Comparison of ENCODE assay signal across 8 mouse cellular contexts in genomic region chr4:107652598-107653279, GRCm38 (mm10). TPM values are rescaled to one million over a fixed set of nuclear protein-coding genes. Genes with fewer than 3 reads are reported as not detected.
A peak's percentile ranks its signal among the peaks of the same experiment; 100 is the strongest.
DNase-seq lines count a peak whose midpoint lies in the region; ATAC-seq and TF ChIP-seq lines count a peak whose summit lies in the region.

No protein-coding gene starts in this region.

- 7% methylated on average over 7 of the region's 7 CpGs for WGBS in embryonic facial prominence, embryonic 15.5 days
- WGBS in heart, embryonic 13.5 days: 9% methylated on average over 7 of the region's 7 CpGs
- WGBS in kidney, embryonic 16.5 days: 12% methylated on average over 7 of the region's 7 CpGs
- 11% methylated on average over 7 of the region's 7 CpGs for WGBS in midbrain, postnatal 0 days
- WGBS in stomach, embryonic 14.5 days: 11% methylated on average over 7 of the region's 7 CpGs

- 0 out of 2 replicates have a peak, but pooled peaks have one; percentile 32 for TF ChIP-seq CTCF in bone marrow macrophage, adult 2 months (IDR thresholded peaks at IDR 0.05; ENCODE audit: low read depth, low read length)
- peak; percentile 95 for TF ChIP-seq CTCF in midbrain, postnatal 0 days (IDR thresholded peaks at IDR 0.05)

- H3K4me3 ChIP-seq in bone marrow macrophage, adult 2 months (ENCODE audit: insufficient read depth, low read length): no peak overlapping the region
- H3K4me3 ChIP-seq in embryonic facial prominence, embryonic 15.5 days (replicated peaks): no peak overlapping the region
- H3K4me3 ChIP-seq in heart, embryonic 13.5 days: no peak overlapping the region
- H3K4me3 ChIP-seq in kidney, embryonic 16.5 days (ENCODE audit: low read length): no peak overlapping the region
- H3K4me3 ChIP-seq in midbrain, postnatal 0 days (ENCODE audit: low read depth, low read length): no peak overlapping the region
- H3K4me3 ChIP-seq in stomach, embryonic 14.5 days (ENCODE audit: low read depth, low read length): no peak overlapping the region

- peak; percentile 74 for ATAC-seq in embryonic facial prominence, embryonic 15.5 days (ENCODE audit: insufficient number of reproducible peaks, low FRiP score, low TSS enrichment, low read depth)
- ATAC-seq in heart, embryonic 13.5 days (ENCODE audit: extremely low read depth, insufficient number of reproducible peaks, low FRiP score, low TSS enrichment): no peak
- peak; percentile 84 for ATAC-seq in kidney, embryonic 16.5 days (ENCODE audit: low FRiP score, low TSS enrichment)
- ATAC-seq in midbrain, postnatal 0 days (ENCODE audit: low FRiP score): peak; percentile 85
- ATAC-seq in stomach, embryonic 14.5 days (ENCODE audit: insufficient number of reproducible peaks, insufficient read depth, low FRiP score, low read depth): peak; percentile 70

- no peak overlapping the region for H3K27ac ChIP-seq in bone marrow macrophage, adult 2 months (ENCODE audit: insufficient read depth, low read depth, low read length)
- H3K27ac ChIP-seq in embryonic facial prominence, embryonic 15.5 days (replicated peaks): no peak overlapping the region
- no peak overlapping the region for H3K27ac ChIP-seq in heart, embryonic 13.5 days (replicated peaks)
- H3K27ac ChIP-seq in kidney, embryonic 16.5 days (ENCODE audit: low read length): no peak overlapping the region
- no peak overlapping the region for H3K27ac ChIP-seq in midbrain, postnatal 0 days (ENCODE audit: low read depth, low read length)
- no peak overlapping the region for H3K27ac ChIP-seq in stomach, embryonic 14.5 days (ENCODE audit: low read length)

- H3K36me3 ChIP-seq in embryonic facial prominence, embryonic 15.5 days: no peaks in the 10 kb centered on the region
- H3K36me3 ChIP-seq in heart, embryonic 13.5 days: no peaks in the 10 kb centered on the region
- no peaks in the 10 kb centered on the region for H3K36me3 ChIP-seq in kidney, embryonic 16.5 days (ENCODE audit: insufficient read depth, low read length)
- no peaks in the 10 kb centered on the region for H3K36me3 ChIP-seq in midbrain, postnatal 0 days (ENCODE audit: insufficient read depth, low read length)
- H3K36me3 ChIP-seq in stomach, embryonic 14.5 days (ENCODE audit: control insufficient read depth, insufficient read depth, low read length): no peaks in the 10 kb centered on the region

- TF ChIP-seq POLR2A in bone marrow macrophage, adult 2 months (IDR thresholded peaks at IDR 0.05; ENCODE audit: borderline replicate concordance, low read depth, low read length): no peak

- no peak overlapping the region; the same call in 1 of the 2 replicates for H3K4me2 ChIP-seq in embryonic facial prominence, embryonic 15.5 days (replicated peaks)
- H3K4me2 ChIP-seq in heart, embryonic 13.5 days: peak overlapping the region; percentile 50
- peak overlapping the region; percentile 29; the same call in 1 of the 2 replicates for H3K4me2 ChIP-seq in kidney, embryonic 16.5 days (replicated peaks; ENCODE audit: low read depth, low read length)
- H3K4me2 ChIP-seq in midbrain, postnatal 0 days (ENCODE audit: low read depth, low read length, poor library complexity, severe bottlenecking): no peak overlapping the region; the same call in 1 of the 2 replicates
- peak overlapping the region; percentile 3; the same call in 1 of the 2 replicates for H3K4me2 ChIP-seq in stomach, embryonic 14.5 days (replicated peaks; ENCODE audit: low read depth, low read length)

- H3K9me3 ChIP-seq in embryonic facial prominence, embryonic 15.5 days (replicated peaks): no peaks in the 10 kb centered on the region
- H3K9me3 ChIP-seq in heart, embryonic 13.5 days: no peaks in the 10 kb centered on the region
- no peaks in the 10 kb centered on the region for H3K9me3 ChIP-seq in kidney, embryonic 16.5 days (ENCODE audit: low read length)
- H3K9me3 ChIP-seq in midbrain, postnatal 0 days (ENCODE audit: low read length): no peaks in the 10 kb centered on the region
- H3K9me3 ChIP-seq in stomach, embryonic 14.5 days (ENCODE audit: control insufficient read depth, low read depth, low read length): no peaks in the 10 kb centered on the region

- no peak overlapping the region for H3K9ac ChIP-seq in embryonic facial prominence, embryonic 15.5 days
- H3K9ac ChIP-seq in heart, embryonic 13.5 days: no peak overlapping the region
- 0 out of 2 replicates have a peak overlapping the region, but pooled peaks have one; percentile 22 for H3K9ac ChIP-seq in kidney, embryonic 16.5 days (replicated peaks; ENCODE audit: low read length)
- H3K9ac ChIP-seq in midbrain, postnatal 0 days (replicated peaks; ENCODE audit: low read length, poor library complexity, severe bottlenecking): no peak overlapping the region
- H3K9ac ChIP-seq in stomach, embryonic 14.5 days (replicated peaks; ENCODE audit: low read depth, low read length): no peak overlapping the region

- H3K4me1 ChIP-seq in bone marrow macrophage, adult 2 months (ENCODE audit: control insufficient read depth, insufficient read depth, low read length): no peaks in the 10 kb centered on the region
- H3K4me1 ChIP-seq in embryonic facial prominence, embryonic 15.5 days: peaks cover 40% of the 10 kb centered on the region
- H3K4me1 ChIP-seq in heart, embryonic 13.5 days: peaks cover 16% of the 10 kb centered on the region
- peaks cover 10% of the 10 kb centered on the region; the same call in 1 of the 2 replicates for H3K4me1 ChIP-seq in kidney, embryonic 16.5 days (ENCODE audit: insufficient read depth, low read length)
- H3K4me1 ChIP-seq in midbrain, postnatal 0 days (ENCODE audit: insufficient read depth, low read length): no peaks in the 10 kb centered on the region; the same call in 1 of the 2 replicates
- 0 out of 2 replicates have a peak, but pooled peaks cover 3% of the 10 kb centered on the region for H3K4me1 ChIP-seq in stomach, embryonic 14.5 days (ENCODE audit: control insufficient read depth, insufficient read depth, low read length)

- peaks cover 7% of the 10 kb centered on the region for H3K27me3 ChIP-seq in embryonic facial prominence, embryonic 15.5 days
- peaks cover 45% of the 10 kb centered on the region for H3K27me3 ChIP-seq in heart, embryonic 13.5 days (replicated peaks)
- H3K27me3 ChIP-seq in kidney, embryonic 16.5 days (ENCODE audit: insufficient read depth, low read length): no peaks in the 10 kb centered on the region
- H3K27me3 ChIP-seq in midbrain, postnatal 0 days (ENCODE audit: insufficient read depth, low read length): no peaks in the 10 kb centered on the region; the same call in 1 of the 2 replicates
- no peaks in the 10 kb centered on the region for H3K27me3 ChIP-seq in stomach, embryonic 14.5 days (ENCODE audit: control insufficient read depth, insufficient read depth, low read length)

- DNase-seq in B cell, adult 2 months: peak; percentile 23 to 33
- peak; percentile 81 for DNase-seq in liver
- peak; percentile 93 for DNase-seq in midbrain, postnatal 0 days (ENCODE audit: low spot score)

RNA-seq across cellular contexts. Expression of gene Dmrtb1, which starts 31.3 kb away (rescaled TPM):
- not detected in 2 replicates for polyA plus RNA-seq in bone marrow macrophage, adult 2 months (2012; ENCODE audit: insufficient read depth, insufficient read length, missing spikeins)
- 0.12 and 0.25 TPM in 2 replicates for polyA plus RNA-seq in embryonic facial prominence, embryonic 15.5 days (2015; fragmentation: Nextera tagmentation; extraction: Ambion mirVana)
- 0.11 TPM in 1 of 2 replicates, not detected in the other for polyA plus RNA-seq in heart, embryonic 13.5 days (2015; fragmentation: Nextera tagmentation; extraction: Ambion mirVana)
- not detected in 2 replicates for polyA plus RNA-seq in kidney, embryonic 16.5 days (2015; fragmentation: Nextera tagmentation; extraction: Ambion mirVana)
- 13.1 and 27.1 TPM in 2 replicates for total RNA-seq in midbrain, postnatal 0 days (2014; rRNA removed)
- 36.8 and 37.2 TPM in 2 replicates for polyA plus RNA-seq in midbrain, postnatal 0 days (2015; fragmentation: Nextera tagmentation; extraction: Ambion mirVana)
- polyA plus RNA-seq in stomach, embryonic 14.5 days (2014; fragmentation: Nextera tagmentation; extraction: Ambion mirVana): not detected in 2 replicates

Comparison
In these comparisons a context has a peak if more than half of its experiments do, and no peak if none do; other contexts are left out.
1. DNase-seq: peak in every context shown above with its lines; median percentile 93 in midbrain, postnatal 0 days; 81 in liver; 28 in B cell, adult 2 months.
2. H3K4me2 ChIP-seq: peak in heart, embryonic 13.5 days (single experiment), kidney, embryonic 16.5 days (single experiment) and stomach, embryonic 14.5 days (single experiment); none in embryonic facial prominence, embryonic 15.5 days (single experiment) and midbrain, postnatal 0 days (single experiment).
3. RNA of gene Dmrtb1, which starts 31.3 kb away (polyA plus RNA-seq): 36.8 to 37.2 TPM in midbrain, postnatal 0 days; 0.12 to 0.25 TPM in embryonic facial prominence, embryonic 15.5 days, 0.11 TPM in heart, embryonic 13.5 days, not detected in bone marrow macrophage, adult 2 months, not detected in kidney, embryonic 16.5 days and not detected in stomach, embryonic 14.5 days; every median in the first group is over 10 times any median in the second.